Mouse (Mus musculus): ENCODE measurements around the gene Kcnmb2. TPM values are rescaled to one million over a fixed set of nuclear protein-coding genes. Genes with fewer than 3 reads are reported as not detected.

Gene Kcnmb2
- polyA plus RNA-seq (2014; fragmentation: Illumina TruSeq; extraction: RNeasy Lipid Tissue Mini Kit (QIAGEN cat#74804); ENCODE audit: low read depth, low replicate concordance) = not detected

DNA sequence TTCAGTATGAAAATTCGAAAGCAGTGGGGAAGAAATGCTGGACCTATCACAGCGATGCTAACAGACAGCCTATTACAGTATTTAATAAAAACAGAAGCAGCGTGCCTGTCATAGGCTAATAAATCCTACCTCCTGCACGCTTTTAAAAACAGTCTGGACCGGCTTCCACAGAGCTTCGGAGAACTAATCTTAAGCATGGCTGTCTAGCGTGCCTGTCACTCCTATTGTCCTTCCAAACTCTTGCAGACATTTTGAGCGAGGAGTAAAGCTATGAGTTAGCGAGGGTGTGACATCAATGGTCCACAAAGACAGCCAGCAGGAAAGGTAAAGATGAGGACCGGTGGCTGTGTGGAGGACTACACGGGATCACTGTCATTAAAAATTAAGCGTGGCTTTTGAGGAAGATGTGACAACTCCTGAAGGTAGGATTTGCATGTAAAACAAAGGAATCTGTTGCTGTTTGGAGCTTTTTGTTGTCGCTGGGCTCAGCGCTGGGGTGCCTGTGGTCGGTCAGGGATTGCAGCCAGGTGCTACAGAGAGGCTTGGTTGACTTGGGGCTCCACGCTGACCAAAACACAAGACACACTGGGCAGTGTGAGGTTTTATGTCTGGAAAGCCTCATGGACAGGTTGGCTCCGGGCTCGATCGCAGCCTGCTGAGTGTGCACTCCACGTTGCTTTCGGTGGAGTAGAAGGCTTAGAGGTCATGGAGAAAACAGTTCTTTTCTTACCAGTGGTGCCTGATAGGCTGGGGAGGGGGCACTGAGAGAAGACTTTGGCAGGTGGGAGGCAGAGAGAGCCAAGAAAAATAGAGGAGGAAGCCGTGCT lies at the start of gene Kcnmb2:
TSS of gene Kcnmb2 (plus strand) at position 4 of the 827 bp plus-strand sequence.

Data from liver, adult 10 weeks (tissue).